Mouse (Mus musculus): ENCODE measurements at regions not wholly inside any gene's neighbourhood (a gene's known extent, or its start where the extent isn't known, plus 50 kb on each side); places are given as distances from the start of the nearest gene placed in this dataset.

GRCm38 (mm10) chr9:72205815-72206214 lies 68.8 kb upstream of the Zfp280d start:
- TF ChIP-seq TAL1 (IDR thresholded peaks at IDR 0.05; ENCODE audit: low read length): no peak
- no peak for TF ChIP-seq GATA1 (IDR thresholded peaks at IDR 0.05; ENCODE audit: low read length)

Data from erythroblast, embryonic 14.5 days (primary cell).